Mouse (Mus musculus) mouse embryonic stem cell (cell line): Measurements from ENCODE around the gene Olfr96.

ENCODE experiments used
- in situ Hi-C, 2 experiments: fragments of 300-500 bp; cut with MboI; formaldehyde crosslinking; loops; 1 replicate in 1 of 2; 3 replicates in 1 of 2; pipeline ENCODE4 v1.14.3; 2019 to 2020; ENCODE audit warnings: low sequenced_read_pairs in 2 of 2, low pct_unique_long_range_greater_than_20kb in 1 of 2, mixed read lengths in 1 of 2; ENCODE audit not compliant: unreplicated experiment in 1 of 2

Olfr96 gene

DNA sequence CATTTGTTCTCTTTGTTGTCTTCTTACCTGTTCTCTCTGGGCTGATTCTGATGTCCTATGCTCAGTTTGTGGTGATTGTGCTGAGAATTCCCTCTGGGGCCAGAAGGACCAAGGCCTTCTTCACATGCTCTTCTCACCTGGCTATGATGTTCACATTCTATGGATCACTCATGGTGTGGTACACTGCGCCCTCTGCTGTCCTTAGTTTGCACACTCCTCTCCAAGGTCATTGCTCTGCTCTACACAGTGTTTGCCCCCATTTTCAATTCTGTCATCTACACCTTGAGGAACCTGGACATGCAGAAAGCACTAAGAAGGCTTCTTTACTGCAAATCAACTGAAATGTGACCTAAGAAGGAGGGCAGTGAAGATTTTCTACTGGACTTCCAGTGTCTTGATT is 30.6 kb downstream of the Olfr96 start:
- in situ Hi-C loops, result no loop called here

GRCm38 (mm10) chr17:37263626-37264025 is 43.7 kb downstream of the Olfr96 start, which contains the start of gene Olfr98:
Olfr98 (minus strand) TSS chr17:37263749.
- in situ Hi-C loops, result no loop called here

- in situ Hi-C loops, result no loop called here
Measured at GRCm38 (mm10) chr17:37270058-37270701, 50.2 kb downstream of the Olfr96 start, which contains the start of gene H2-M3. H2-M3 (plus strand) TSS chr17:37270220.

- in situ Hi-C loops, result no loop called here
Measured at GRCm38 (mm10) chr17:37270702-37271092, 50.8 kb downstream of the Olfr96 start.

DNA sequence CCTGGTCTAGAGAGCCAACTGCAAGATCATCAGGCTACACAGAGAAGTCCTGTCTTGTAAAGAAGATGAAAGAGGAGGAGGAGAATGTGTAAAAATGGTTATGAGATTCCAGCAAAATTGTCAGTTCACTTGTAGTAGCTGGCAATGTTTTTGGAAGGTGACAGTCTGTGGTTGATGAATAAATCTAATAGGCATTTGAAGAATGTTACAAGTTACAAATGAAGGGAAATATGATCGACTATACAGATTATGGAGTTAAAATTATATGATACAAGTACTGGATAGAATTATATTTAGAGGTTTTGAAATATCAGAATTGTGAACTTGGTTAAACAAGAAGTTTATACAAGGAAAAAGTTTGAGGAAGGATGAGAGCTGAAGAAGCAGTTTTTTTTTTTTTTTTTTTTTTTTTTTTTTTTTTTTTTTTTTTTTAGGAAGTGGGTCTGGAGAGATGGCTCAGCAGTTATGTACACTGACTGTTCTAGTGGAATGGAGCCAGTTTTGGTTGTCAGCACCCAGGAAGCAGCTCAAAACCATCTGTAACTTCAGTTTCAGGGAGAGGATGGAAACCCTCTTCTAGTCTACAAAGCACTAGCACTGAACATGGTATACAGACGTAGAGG is 55.8 kb downstream of the Olfr96 start:
- in situ Hi-C loops, result no loop called here
